Mouse (Mus musculus) T-cell, adult 2 months (primary cell): ENCODE results near the gene Eps8.
"Not testable (repeated sequence)": the region's sequence is repeated elsewhere in the genome, so short reads cannot be mapped to it uniquely, and the experiment has no call there.

Experiments
- DNase-seq: peaks from one replicate; pipeline ENCODE4 v3.0.0; 2022; ENCODE audit warnings: low spot score

Gene Eps8

GRCm38 (mm10) chr6:137512753-137513152 is 141.9 kb downstream of the Eps8 start:
- no peak for DNase-seq

GRCm38 (mm10) chr6:137509341-137510045 is 145.2 kb downstream of the Eps8 start:
- DNase-seq: no peak

GRCm38 (mm10) chr6:137508936-137509335 is 145.7 kb downstream of the Eps8 start:
- DNase-seq: no peak

- DNase-seq: no peak
Observed at GRCm38 (mm10) chr6:137506563-137506962, 148.1 kb downstream of the Eps8 start.

GRCm38 (mm10) chr6:137505555-137506227 is 149.0 kb downstream of the Eps8 start:
- DNase-seq: no peak

- DNase-seq: no peak
Observed at GRCm38 (mm10) chr6:137504052-137504451, 150.6 kb downstream of the Eps8 start.

- no peak for DNase-seq
Observed at GRCm38 (mm10) chr6:137503462-137503861, 151.2 kb downstream of the Eps8 start.

- DNase-seq: no peak
Observed at GRCm38 (mm10) chr6:137503009-137503408, 151.7 kb downstream of the Eps8 start.

- no peak for DNase-seq
Observed at GRCm38 (mm10) chr6:137498781-137499180, 155.9 kb downstream of the Eps8 start.

- no peak for DNase-seq
Observed at GRCm38 (mm10) chr6:137497208-137497835, 157.4 kb downstream of the Eps8 start.

- no peak for DNase-seq
Observed at GRCm38 (mm10) chr6:137496562-137496961, 158.1 kb downstream of the Eps8 start.

- no peak for DNase-seq
Observed at GRCm38 (mm10) chr6:137495233-137495632, 159.4 kb downstream of the Eps8 start.

GRCm38 (mm10) chr6:137494801-137495200 is 159.9 kb downstream of the Eps8 start:
- no peak for DNase-seq

GRCm38 (mm10) chr6:137494136-137494475 is 160.6 kb downstream of the Eps8 start:
- no peak for DNase-seq

GRCm38 (mm10) chr6:137493211-137494135 is 161.2 kb downstream of the Eps8 start:
- no peak for DNase-seq

- DNase-seq: no peak
Observed at GRCm38 (mm10) chr6:137492582-137492981, 162.1 kb downstream of the Eps8 start.

- no peak for DNase-seq
Observed at GRCm38 (mm10) chr6:137491659-137492058, 163.0 kb downstream of the Eps8 start.

- no peak for DNase-seq
Observed at GRCm38 (mm10) chr6:137490115-137490514, 164.6 kb downstream of the Eps8 start.

GRCm38 (mm10) chr6:137487443-137487842 is 167.2 kb downstream of the Eps8 start:
- DNase-seq: no peak

GRCm38 (mm10) chr6:137482891-137483290 is 171.8 kb downstream of the Eps8 start:
- DNase-seq: no peak

GRCm38 (mm10) chr6:137475695-137476094 is 179.0 kb downstream of the Eps8 start:
- DNase-seq: not testable (repeated sequence)

- DNase-seq: no peak
Observed at GRCm38 (mm10) chr6:137473433-137473832, 181.2 kb downstream of the Eps8 start.
